Mouse (Mus musculus) lung, postnatal 25 days (tissue): ENCODE results near the gene Arl5a.

Source experiments
- DNase-seq: peaks from one replicate; pipeline ENCODE4 v3.0.0; 2022; ENCODE audit warnings: low spot score

The Arl5a gene

DNA sequence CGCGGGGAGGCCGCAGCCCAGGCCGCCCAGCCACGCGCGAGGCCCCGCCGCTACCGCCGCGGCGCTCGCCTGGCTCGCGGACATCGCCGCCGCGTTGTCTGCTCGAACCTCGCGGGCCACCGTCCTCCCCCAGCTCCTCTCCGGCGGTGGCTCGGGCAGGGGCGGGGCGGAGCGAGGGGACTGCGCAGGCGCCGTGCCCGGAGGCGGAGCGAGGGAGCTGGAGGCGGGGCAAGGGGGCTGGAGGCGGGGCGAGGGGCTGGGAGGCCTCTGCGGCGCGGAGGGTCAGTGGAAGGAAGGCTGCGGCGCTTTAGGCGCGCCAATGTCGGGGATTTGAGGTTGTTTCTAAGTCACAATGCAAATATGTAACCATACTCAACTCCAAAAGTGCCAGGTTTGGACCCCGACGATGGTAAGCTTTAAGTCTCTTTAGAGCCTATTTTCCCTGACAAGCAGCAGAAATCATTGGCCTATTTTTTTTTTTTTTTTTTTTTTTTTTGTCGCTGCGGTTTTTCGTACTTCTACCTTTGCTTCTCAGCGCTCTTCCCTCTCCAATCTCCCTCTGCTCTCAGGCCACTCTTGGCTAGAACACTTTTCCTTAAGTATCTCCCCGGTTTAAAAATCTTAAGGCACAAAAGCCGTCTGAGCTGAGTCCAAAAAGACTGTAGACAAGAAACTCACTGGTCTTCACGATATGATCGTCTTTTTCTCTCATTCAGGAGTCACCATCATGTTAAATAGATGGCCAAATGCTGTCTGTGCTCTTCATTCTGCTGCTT lies at the start of gene Arl5a:
Gene Arl5a, minus strand, starts transcription at position 155 of the 776 bp plus-strand sequence.
- DNase-seq: peak; percentile 93

DNA sequence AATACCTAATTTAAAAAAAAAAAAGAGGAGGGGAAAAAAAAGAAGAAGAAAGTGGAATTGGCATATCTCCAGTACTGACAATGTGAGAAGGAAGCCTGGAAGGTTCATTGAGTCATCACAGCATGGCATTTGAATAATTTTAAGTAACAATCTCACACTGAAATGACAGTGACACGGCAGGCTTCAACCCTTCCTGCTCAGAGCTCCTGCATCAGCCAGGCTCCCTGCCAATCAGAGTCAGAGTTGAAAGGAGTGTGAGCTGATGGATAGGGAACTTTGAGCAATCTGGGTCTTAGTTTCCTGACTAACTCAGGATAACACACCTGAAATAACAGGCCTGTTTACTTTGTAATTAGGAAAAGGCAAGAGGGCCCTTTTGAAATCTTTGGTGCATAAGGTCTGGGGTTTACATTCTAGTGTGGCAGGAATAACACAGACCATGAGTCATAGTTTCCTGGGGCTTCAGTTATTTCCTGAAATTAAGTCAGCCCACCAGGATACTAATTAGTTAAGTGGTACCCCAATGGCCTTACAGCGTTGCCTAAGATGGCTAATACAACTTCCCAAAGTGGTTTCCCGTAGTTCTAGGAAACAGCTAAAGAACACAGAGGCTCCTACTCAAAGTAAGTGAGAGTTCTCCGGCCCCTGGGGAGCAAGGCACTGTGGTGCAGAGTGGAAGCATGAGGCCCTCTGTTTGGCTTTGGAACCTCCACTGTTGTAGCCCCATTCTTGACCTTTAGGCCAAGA lies 47.0 kb upstream of the Arl5a start:
- DNase-seq: peak; percentile 59

DNA sequence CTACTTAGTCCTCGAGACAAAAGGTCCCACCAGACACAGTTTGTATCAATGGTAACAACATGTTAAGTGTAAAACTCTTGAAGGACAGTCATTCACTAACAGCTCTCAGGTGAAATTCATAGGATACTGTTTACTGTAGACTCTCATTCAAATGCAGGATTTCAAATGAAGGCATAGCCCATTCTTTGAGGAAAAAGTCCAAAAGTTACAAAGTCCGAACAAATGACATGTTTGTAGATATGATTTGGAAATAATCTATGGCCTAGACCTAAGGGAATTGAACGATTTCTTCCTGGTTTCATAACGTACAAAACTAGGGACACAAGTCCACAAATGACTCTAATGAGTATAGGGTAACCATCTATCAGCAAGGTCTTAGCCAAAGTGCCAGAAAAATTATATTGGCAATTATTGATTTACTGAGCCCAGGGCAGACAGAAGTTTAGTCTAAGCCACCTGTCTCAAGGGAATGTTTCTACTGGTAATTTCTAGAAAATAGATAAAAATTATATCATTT lies 45.4 kb upstream of the Arl5a start:
- no peak for DNase-seq

DNA sequence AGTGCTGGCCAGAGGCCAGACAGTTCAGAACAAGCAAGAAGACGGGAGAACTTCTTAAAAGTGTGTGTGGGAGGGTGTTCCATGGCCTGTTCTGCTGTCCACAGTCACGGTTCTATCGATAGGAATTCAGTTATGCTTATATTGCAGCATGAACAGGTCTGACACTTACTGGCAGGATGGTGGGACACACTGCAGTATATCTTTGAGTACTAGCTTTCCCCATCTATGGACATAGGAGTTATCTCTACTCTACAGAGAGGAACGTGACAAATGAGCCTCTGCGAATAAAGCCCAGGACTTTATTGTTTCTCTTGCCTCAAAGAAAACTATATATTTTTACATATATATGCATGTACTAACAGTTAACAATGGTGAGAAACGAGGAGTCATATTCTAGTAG lies 42.9 kb upstream of the Arl5a start:
- DNase-seq: no peak

DNA sequence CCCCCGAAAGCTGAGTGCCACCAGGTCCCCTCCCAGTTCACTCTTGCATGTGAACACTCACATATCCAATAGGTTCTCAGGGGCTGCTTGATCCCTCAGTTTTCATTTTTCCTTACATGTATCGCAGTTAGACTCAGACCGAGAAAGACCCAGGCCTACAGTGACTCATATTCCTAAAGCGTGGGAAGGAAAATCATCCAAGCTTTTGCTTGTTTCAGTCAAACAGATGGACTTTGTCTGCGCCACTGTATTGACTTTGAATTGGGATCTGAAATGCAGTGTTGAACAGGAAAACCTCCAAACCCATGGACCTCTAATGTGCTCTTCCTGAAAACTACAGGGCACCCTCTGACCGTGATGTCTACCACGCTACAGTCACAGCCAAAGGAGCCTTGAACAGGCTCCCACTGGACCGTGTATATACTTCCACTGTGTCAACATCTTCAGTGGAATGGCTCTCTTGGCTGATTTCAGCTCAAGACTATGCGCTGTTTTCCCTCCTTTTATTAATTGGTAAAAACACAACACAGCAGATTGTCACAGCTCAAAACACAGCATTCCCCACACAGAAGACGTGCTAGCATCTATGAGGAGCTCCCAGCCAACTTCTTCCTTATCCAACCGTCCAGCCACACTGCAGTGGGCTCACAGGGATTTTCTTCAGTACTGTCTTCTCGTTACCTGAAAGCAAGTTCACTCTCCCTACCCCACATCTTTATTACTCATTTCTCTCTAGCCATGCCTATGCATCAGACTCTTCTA lies 36.7 kb upstream of the Arl5a start:
- DNase-seq: no peak

DNA sequence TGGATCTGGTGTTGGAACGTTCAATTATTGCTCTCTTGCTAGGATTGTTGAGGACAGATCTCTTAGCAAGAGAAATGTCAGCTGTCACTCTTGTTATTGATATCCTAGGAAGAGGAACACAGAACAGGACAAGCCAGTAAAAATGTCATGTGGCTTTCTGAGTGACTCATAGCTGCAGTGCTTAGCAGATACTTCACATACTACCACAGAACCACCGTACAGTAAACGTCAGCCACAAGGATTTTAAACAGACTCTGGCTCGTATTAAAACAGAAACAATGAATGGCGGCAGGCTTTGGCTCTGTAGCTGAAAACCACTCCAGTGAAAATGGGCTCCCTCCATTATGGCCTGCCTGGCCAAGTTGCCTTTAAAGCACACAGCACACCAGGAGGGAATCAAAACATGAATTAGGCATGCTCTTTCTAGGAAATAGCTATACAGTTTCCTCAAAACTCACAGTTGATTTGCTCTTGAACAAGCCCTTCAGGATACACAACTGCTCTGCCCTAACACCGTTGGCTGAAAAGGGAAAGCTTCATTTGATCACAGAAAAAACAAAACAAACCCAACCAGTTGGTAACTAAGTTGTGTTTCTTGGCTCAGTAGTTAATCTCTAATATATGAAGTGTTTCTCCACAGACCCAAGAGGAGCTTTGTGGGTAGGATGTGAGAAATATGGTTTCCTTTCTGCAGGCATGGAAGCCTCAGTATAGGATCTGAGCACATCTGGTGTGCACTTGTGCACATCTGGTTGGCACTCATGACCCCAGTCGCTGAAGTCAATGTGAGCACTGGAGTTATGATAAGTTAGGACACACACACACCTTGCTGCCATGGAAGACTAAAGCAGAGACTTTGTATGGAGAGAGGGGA lies 31.1 kb upstream of the Arl5a start:
- no peak for DNase-seq

DNA sequence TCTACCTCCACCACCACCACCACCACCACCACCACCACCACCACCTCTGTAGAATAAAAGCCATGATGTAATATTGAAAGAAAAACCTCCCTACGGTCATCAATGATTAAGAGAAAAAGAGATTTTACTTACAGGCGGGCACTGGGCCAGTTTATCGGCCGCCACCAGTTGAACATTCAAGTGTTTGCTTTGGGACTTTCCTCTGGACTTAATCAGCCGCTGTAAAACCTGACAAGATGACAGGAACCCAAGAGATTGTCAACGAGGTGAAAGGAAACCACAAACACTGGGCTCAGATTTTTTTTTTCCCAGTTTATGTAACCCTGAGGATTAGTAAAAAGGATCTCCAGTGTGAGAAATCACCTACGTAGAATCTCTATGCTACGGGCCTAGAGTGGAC lies 25.1 kb upstream of the Arl5a start:
- DNase-seq: no peak

DNA sequence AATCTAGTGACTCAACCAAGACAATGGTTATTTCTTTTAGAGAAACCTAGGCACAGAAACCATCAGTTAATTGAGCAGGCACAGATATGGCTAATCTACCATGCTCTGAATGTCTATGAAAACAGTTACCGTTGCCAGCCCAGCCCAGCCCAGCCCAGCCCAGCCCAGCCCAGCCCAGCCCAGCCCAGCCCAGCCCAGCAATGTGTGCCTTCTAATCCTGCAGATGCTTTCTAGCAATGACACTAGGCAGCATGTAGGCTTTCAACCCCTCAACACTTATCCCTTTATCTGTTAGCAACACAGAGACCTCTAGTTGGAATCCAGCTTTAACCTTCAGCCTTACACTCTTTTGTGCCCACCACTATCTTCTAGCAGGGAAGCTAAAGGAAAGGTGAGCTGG lies 24.2 kb upstream of the Arl5a start:
- DNase-seq: no peak

DNA sequence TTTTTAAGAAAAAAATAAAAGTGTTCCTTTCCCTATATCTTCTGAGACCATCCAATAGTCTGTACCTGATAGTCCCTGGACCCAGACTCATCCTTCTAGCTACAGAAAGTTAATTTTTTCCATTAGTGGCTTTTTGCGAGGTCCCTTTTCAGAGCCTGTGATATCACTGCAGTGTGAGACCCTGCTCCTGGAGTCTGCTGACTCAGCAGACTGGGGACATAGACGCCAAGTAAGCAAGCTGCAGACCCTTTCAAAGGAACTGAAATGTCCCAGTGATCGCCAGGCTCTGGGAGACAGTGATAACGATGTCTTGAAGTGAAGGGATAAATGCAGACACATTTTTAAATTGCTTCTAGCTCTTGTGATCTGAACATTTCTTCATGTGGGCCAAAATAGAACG lies 21.9 kb upstream of the Arl5a start:
- no peak for DNase-seq

DNA sequence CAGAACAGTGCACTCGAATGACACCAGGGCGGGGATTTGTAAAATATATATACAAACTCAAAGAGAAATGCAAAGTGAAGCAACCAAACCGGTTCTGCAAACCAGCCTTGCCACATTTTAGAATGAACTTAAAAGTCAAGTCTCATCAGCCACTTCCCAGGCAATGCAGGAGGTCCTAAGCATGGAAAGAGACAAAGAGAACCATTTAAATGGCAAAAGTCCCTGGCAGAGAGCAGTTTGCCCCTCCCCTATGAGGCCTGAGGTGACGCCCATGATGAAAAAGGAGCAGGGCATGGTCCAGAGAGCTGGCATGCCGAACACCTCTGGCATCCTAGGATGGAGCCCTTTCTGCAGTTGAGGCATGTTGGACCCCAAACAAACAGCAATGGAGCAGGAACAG lies 17.4 kb upstream of the Arl5a start:
- DNase-seq: peak; percentile 48

DNA sequence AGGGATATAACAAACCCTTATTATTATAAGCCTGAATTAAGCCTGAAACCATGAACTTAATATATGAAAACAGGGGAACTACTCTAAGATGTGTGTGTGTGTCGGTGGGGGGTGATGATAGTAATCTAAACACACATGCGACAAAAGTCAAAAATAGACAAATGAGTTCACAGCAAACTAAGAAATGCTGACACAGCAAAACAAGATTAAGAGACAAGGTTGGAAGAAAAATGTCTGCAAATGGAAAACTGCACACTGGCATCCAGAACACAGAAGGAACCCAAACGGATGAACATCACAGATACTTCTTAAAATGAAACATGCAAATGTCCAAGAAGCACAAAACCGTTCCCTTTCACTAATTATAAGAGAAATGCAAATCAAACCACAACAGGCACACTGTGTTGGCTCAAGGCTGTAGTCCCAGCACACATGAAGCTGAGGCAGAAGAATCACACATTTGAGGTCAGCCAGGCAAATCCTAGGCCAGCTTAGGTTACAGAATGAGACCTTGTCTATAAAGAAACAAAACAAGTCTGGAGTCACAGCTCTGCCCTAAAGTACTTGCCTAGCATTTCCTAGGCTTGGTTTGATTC lies 15.8 kb upstream of the Arl5a start:
- no peak for DNase-seq

DNA sequence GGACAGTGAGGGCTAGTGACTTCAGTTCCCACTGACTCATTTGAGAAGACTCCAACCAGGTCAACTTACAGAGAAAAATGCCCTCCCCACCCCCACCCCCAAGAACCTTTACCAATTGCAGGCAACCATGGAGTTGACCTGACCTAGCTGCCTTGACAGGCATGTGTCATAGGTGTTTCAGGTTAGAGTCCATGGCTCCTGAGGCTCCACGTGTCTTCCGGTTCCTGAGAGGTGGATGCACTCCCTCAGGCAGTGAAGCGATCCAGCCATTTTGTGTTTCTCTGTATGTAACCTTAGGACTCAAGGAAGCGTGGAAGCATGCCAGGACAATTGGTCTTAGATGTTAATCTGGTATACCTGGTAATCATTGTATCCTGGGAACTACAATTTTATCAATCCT lies 13.7 kb upstream of the Arl5a start:
- DNase-seq: no peak

DNA sequence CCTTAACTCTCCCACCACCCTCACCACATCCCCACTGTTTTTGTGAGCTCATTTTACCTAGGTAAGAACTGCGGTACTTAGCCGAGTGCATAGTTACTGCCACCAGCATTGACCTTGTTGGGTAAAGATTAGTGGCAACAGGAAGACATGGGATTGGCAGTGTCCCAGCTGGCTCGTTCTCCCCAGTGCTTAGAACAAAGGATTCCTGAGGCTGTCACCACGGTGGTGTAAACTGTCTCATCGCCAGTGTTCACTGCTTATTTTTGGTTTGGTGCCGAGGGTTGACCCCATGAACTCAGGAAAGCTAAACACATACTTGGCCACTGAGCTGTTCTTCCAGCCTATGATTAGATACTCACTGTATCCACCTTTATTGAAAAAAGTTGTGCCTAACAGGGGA lies 13.3 kb upstream of the Arl5a start:
- DNase-seq: peak; percentile 87

DNA sequence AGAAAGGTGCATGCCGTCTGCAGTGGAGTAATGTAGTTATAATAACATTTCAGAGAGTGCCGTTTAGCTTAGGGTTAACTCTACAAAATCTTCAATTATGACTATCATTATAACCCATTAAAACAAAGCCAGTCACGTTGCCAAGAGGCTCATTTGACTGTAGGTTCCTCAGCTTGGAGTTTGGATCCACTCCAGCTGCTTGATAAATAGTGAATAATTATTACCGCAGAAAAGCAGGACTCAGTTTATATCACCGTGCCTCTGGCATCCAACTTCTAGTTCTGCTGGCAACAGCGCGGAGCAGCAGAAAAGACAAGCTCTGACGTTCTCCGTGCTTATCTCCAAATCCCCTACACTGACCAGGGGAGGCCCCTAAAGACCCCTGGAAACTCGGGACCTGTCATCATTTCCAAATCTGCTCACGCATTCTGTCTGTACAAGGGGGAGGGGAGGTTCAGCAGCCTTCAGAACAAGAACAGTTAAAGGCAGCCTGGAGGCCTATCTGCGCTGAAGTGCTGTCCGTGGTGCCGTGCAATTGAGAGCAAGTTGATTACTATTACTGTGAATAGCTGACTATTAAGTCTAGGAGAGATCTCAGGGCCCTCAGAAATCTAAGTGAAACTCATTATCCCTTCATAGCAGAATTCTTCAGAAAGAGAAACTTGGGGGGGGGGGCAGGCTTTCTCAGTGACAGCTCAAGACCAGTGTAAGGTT lies 11.4 kb upstream of the Arl5a start:
- no peak for DNase-seq

DNA sequence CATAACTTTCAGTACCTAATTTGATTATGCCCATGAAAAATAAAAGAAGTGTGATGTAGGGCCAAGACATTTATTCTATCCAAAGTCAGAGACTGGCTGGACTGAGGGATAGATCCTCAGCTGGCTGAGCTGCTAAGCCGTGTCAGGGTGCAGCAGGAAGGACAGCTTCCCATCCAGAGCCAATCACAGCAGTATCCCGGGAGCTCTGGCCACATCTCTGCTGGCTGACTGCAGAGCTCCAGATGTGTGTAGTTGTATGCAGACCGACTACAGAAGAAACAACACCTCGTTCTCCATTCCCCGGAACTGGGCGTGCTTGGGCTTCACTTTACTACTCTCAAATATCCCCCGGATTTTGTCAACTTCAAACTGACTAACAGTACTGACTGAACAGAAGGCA lies 8.7 kb upstream of the Arl5a start:
- no peak for DNase-seq

DNA sequence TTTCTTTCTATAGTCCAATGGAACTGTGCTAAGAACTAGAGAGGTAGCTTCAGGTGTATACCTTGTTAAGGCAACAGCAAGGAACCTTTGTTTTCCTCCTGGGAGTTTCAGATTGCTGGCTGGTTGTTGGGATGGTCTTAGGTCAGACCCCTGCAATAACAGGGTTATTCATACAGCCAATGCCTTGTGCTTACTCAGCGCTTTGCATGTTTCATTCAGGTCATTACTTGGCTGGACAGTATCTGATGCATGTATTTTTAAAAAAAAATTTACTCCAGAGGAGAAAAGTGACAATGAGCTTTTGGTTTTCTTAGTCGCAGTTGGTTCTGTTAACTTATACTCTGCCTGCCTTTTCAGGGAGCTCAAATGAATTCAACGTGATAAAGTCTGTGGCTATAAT lies 2.7 kb upstream of the Arl5a start:
- no peak for DNase-seq

DNA sequence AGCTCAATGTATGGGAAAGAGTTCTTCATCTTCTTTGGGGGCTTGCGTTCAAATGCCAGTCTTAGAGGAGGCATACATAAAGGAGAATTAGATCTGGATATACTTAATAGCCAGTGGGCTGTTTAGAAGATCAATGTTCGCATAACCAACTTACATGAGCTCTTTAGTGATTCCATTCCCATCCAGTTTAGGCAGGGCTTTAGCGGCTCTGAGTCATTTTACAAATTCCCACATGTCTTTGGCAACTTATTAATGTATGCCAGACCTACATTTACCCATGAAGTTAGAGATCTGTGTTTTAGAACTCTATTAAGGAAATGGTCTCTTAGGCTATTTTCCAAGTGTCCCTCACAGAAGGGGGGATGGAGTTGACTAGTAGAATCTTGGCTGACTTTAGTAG lies 1.3 kb upstream of the Arl5a start:
- DNase-seq: no peak

DNA sequence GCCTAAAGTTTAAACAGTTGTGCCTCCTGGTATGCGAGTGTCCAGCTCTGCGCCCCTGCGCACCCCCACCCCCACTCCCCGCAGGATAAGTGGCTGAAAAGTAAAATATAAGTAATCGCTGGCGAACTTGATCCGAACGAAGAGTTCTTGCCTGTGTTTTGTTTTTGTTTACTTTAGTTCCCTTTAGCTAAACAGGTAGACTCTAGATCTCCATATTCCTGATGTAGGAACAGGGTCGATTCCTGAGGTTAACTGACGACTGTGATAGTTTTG lies 758 bp upstream of the Arl5a start:
- DNase-seq: no peak

DNA sequence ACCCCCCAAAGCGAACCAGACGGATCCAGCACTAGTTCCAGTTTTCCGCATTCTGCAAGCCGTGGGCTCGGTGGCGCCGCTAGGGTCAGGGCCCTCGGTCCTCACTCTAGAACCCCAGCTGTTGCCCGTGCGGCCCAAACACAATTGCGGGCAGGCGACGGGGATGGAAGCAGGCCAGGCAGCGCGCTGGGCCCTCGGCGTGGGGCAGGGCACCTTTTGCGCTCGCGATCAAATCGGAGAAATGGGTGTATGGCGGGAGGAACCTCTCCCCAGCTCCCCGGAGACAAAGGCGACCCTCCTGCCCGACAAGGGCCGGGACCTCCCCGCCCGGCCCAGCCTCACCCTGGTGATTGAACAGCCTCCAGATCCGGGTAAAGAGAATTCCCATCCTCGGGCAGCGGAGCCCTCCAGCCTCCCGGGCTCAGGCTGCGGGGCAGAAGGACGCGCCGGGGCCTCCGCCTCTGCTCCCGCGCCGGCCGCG lies 413 bp downstream of the Arl5a start:
- DNase-seq: peak; percentile 30

DNA sequence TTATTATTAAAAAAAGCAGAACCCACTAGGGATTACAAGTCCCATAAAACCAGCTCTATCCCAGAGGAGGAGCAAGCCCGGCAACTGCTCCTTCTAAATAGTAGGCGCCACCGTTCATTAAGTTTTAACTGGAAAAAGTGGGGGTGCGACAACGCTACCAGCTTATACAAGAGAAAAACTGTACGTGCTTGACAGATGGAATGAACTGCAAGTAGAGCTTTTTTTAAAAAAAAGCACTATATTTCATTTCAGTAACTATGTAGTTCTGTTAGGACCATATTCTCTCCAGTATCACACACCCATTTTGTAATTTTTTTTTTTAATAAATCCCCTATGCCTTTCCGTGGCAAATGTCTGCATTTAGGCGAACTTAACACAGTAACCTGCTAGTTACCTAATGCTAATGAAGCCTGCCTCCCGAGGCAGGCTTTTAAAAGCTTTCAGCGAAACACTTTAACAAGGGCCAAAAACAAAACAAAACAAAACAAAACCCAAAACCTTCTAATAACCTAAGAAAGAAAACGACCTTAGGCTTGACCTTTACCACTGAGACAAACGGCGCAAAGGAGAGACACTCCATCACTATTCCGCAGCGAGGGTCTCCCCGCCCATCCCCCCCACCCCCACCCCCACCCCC lies 972 bp downstream of the Arl5a start:
- no peak for DNase-seq
